Mouse (Mus musculus) c-Kit-positive CD71-positive TER-119-positive erythroid progenitor cells, embryonic 14.5 days (primary cell): Measurements from ENCODE around the gene Mtmr11.

Experiments
- DNase-seq: peaks from one replicate; pipeline ENCODE4 v3.0.0-alpha.2; 2013; ENCODE audit warnings: low spot score

Gene Mtmr11

DNA sequence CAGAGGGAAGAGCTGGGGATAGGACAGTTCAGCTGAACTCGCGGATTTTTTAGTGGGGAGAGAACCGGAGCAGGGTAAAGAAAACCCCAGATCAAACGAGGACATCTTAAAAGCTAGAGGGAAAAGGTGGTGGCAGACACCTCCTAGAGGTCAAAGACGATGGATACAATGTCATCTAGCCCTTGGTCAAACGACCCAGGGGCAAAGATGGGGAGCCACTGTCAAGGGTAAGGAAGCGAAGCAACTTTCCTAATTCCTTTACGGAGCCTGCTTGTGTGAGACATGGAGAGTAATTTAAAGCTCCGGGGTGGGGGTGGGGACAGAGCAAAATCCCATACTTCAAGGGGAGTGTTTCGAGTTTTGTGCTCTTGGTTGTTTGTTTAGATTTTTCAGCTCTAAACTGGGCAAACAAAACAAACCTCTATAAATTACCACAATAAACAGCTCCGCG lies 57.4 kb downstream of the Mtmr11 start:
- DNase-seq = no peak

DNA sequence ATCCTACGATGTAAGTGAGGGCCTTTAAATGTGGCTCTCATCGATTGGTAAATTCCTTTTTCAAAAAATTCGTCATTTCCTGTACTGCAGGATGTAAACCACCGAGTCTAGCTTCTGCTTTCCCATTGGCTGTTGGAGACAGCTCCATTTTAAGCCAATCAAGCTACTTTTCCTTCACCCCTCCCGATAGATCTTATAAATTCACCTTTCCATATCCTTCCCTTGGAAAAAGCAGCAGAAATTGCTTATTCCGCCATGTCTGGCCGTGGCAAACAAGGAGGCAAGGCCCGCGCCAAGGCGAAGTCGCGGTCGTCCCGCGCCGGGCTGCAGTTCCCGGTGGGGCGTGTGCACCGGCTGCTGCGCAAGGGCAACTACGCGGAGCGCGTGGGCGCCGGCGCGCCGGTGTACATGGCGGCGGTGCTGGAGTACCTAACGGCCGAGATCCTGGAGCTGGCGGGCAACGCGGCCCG lies 57.9 kb downstream of the Mtmr11 start, which contains the start of the genes Bola1 and Hist2h2ab:
Gene Bola1 (minus strand): TSS at position 49 of the 470 bp plus-strand sequence.
Gene Hist2h2ab (plus strand): TSS at position 205 of the 470 bp plus-strand sequence.
- peak; percentile 83 for DNase-seq

DNA sequence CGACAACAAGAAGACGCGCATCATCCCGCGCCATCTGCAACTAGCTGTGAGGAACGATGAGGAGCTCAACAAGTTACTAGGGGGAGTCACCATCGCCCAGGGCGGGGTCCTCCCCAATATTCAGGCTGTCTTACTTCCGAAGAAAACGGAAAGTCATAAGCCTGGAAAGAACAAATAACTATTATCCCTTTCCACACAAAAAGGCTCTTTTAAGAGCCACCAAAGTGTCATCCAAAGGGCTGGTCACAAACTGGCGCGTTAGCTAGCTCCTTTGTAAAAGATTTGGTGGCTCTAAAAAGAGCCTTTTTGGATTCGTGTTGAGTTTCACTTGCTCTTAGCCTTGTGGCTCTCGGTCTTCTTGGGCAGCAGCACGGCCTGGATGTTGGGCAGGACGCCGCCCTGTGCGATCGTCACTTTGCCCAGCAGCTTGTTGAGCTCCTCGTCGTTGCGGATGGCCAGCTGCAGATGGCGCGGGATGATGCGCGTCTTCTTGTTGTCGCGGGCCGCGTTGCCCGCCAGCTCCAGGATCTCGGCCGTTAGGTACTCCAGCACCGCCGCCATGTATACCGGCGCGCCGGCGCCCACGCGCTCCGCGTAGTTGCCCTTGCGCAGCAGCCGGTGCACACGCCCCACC lies 58.4 kb downstream of the Mtmr11 start:
- DNase-seq = peak; percentile 65

DNA sequence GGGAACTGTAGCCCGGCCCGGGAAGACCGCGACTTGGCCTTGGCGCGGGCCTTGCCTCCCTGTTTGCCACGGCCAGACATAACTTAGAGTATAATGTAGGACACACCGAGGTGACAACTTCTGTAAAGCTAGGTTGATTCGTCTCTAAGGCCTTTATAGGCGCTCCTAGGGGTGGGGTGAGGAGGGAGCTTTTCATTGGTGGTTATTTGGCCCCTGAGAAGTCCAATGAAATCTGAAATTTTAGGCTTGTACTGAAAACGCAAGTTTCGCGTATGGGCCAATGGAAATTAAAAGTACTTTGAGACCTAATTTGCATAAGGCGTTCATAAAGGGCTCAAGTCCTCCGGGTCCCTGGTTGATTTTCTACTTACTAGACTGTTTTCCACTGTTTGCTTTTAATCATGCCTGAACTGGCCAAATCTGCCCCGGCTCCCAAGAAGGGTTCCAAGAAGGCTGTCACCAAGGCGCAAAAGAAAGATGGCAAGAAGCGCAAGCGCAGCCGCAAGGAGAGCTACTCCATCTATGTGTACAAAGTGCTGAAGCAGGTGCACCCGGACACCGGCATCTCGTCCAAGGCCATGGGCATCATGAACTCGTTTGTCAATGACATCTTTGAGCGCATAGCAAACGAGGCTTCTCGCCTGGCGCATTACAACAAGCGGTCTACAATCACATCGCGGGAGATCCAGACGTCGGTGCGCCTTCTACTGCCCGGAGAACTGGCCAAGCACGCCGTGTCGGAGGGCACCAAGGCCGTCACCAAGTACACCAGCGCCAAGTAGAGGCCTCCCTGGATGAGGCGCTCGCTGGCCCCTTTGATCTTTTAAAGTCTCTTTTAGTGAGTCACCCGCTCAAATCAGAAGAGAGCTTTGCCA lies 59.2 kb downstream of the Mtmr11 start, which contains the start of the genes Hist2h2ac and Hist2h2be:
Gene Hist2h2ac (minus strand): TSS at position 116 of the 875 bp plus-strand sequence.
Gene Hist2h2be (plus strand): TSS at position 355 of the 875 bp plus-strand sequence.
- DNase-seq = peak; percentile 99
